Mouse (Mus musculus) heart, adult 2 months (tissue): Measurements from ENCODE around the gene N4bp2l1. TPM values are rescaled to one million over a fixed set of nuclear protein-coding genes. Genes with fewer than 3 reads are reported as not detected.
A peak's percentile ranks its signal among the peaks of the same experiment; 100 is the strongest.

ENCODE experiments used
- DNase-seq, 2 experiments: peaks; one replicate each; pipeline ENCODE4 v3.0.0; 2021
- H3K27ac ChIP-seq: fragments of 200-600 bp; 2 replicates; pipeline ENCODE4 v1.8.1; 2022
- H3K27me3 ChIP-seq: fragments of 200-500 bp; 2 replicates; pipeline ENCODE4 v1.6.1; 2012; ENCODE audit warnings: mild to moderate bottlenecking, low read length, inconsistent platforms, mixed read lengths; ENCODE audit not compliant: control insufficient read depth, insufficient read depth
- H3K36me3 ChIP-seq: fragments of 200-500 bp; 2 replicates; pipeline ENCODE4 v1.6.1; 2012; ENCODE audit warnings: low read length, inconsistent platforms; ENCODE audit not compliant: control insufficient read depth, insufficient read depth
- H3K4me1 ChIP-seq: fragments of 200-500 bp; 2 replicates; pipeline ENCODE4 v1.6.1; 2011; ENCODE audit warnings: low read length; ENCODE audit not compliant: control insufficient read depth, insufficient read depth
- H3K4me3 ChIP-seq: fragments of 200-600 bp; 2 replicates; pipeline ENCODE4 v1.8.1; 2022
- H3K79me2 ChIP-seq: fragments of 200-500 bp; replicated peaks from 2 replicates; pipeline ENCODE4 v1.6.1; 2012; ENCODE audit warnings: mild to moderate bottlenecking, inconsistent platforms, low read length, moderate library complexity, mixed read lengths; ENCODE audit not compliant: control insufficient read depth, insufficient read depth
- H3K9ac ChIP-seq: fragments of 200-500 bp; 2 replicates; pipeline ENCODE4 v1.6.1; 2012; ENCODE audit warnings: low read depth, mild to moderate bottlenecking, control low read depth, inconsistent platforms, low read length, mixed read lengths
- CTCF ChIP-seq: fragments of 200-600 bp; IDR thresholded peaks from 2 replicates; pipeline ENCODE4 v1.8.1; 2022; ENCODE audit warnings: antibody characterized with exemption, mild to moderate bottlenecking, moderate library complexity
- EP300 ChIP-seq: fragments of 200-500 bp; IDR thresholded peaks from 2 replicates; pipeline ENCODE4 v1.6.1; 2011; ENCODE audit warnings: low read depth, low read length, control low read depth; ENCODE audit not compliant: insufficient read depth
- POLR2A ChIP-seq: fragments of 200-500 bp; IDR thresholded peaks from 2 replicates; pipeline ENCODE4 v1.6.1; 2011; ENCODE audit warnings: mild to moderate bottlenecking, low read depth, low read length, control low read depth; ENCODE audit not compliant: insufficient read depth
- WGBS: fragments of 180-500 bp; shearing (Covaris S2); methylation state at CpG from one replicate; pipeline ENCODE4 v1.1.7; 2018; 5-methylcytosine and 5-hydroxymethylcytosine counted together
- intact Hi-C: fragments of 180-260 bp; cut with DNase I; formaldehyde crosslinking; loops from one replicate; pipeline ENCODE4 v1.15.1; 2025
- polyA plus RNA-seq: library from polyadenylated mRNA; depleted of rRNA; stranded (reverse); fragments of >200 nt; gene quantifications from 2 replicates; pipeline ENCODE4 v1.2.3, GENCODE M21; 2012
- total RNA-seq, 2 experiments: library from RNA; stranded (reverse); gene quantifications; 2 replicates each; pipeline ENCODE4 v1.2.3; 2021

Gene N4bp2l1
- total and polyA plus RNA-seq, 3 experiments, result 2.5 to 4.7 (median 3.1) TPM

DNA sequence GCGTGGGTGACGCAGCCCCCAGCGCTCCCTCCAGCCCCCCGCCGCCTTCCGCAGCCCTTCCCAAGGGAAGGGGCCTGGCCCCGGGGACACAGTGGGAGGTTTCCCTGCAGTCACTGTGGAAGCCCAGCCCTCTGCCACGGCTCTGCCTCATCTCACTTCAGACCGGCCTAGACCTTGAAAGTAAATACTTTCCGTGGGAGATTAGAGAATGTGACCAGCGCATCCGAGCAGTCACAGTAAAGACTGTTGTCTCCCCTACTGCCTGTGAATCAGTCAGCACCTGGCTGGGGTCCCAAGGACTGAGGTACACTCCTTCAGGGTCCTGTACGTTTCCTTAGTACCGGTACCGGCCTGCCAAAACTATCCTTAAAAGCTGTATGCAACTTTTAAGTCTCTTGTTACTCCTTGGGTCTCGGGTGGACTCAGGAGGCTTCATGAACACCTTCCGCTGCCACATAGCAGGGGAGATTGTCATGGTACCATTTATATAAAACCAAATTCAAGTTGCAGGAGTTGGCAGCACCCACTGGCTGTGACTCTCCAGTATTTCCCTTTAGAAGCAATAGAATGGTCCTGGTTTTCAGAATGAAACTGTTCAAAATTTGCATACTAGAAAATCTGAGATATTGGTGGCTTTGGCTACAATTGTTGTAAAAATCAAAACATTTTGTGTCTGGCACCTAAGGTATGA, 2.2 kb downstream of the N4bp2l1 start:
- DNase-seq, result no peak
- Histone ChIP-seq H3K79me2 (no peaks in the 10 kb centered on the region), H3K9ac (peak overlapping the region; percentile 40), H3K36me3 (no peaks in the 10 kb centered on the region), H3K4me3 (peak overlapping the region; percentile 68), H3K27ac (peak overlapping the region; percentile 70), H3K4me1 (no peaks in the 10 kb centered on the region; the same call in 1 of the 2 replicates), H3K27me3 (no peaks in the 10 kb centered on the region)
- WGBS, result 12% methylated on average over 17 of the region's 17 CpGs
- intact Hi-C loops, result loop anchor here (5.0 kb wide), 1 partner anchor 72 kb away; the partner anchor contains the start of gene Brca2
- TF ChIP-seq POLR2A (no peak), CTCF (no peak), EP300 (no peak)

- no peak for TF ChIP-seq EP300
- no peak for TF ChIP-seq CTCF
- no peak for TF ChIP-seq POLR2A
- H3K36me3 ChIP-seq, result no peaks in the 10 kb centered on the region
- peak overlapping the region; percentile 70 for H3K27ac ChIP-seq
- H3K4me3 ChIP-seq, result peak overlapping the region; percentile 68
- peak; percentile 74 to 80 for DNase-seq
- no peaks in the 10 kb centered on the region; the same call in 1 of the 2 replicates for H3K4me1 ChIP-seq
- WGBS, result under 1% methylated on average over 98 of the region's 102 CpGs
- no peaks in the 10 kb centered on the region for H3K27me3 ChIP-seq
- H3K9ac ChIP-seq, result peak overlapping the region; percentile 80
- H3K79me2 ChIP-seq, result no peaks in the 10 kb centered on the region
- intact Hi-C loops, result loop anchor here (5.0 kb wide), 1 partner anchor 72 kb away; the partner anchor contains the start of gene Brca2
These were observed 3.0 kb downstream of the N4bp2l1 start for GRCm38 (mm10) chr5:150593756-150594648.

DNA sequence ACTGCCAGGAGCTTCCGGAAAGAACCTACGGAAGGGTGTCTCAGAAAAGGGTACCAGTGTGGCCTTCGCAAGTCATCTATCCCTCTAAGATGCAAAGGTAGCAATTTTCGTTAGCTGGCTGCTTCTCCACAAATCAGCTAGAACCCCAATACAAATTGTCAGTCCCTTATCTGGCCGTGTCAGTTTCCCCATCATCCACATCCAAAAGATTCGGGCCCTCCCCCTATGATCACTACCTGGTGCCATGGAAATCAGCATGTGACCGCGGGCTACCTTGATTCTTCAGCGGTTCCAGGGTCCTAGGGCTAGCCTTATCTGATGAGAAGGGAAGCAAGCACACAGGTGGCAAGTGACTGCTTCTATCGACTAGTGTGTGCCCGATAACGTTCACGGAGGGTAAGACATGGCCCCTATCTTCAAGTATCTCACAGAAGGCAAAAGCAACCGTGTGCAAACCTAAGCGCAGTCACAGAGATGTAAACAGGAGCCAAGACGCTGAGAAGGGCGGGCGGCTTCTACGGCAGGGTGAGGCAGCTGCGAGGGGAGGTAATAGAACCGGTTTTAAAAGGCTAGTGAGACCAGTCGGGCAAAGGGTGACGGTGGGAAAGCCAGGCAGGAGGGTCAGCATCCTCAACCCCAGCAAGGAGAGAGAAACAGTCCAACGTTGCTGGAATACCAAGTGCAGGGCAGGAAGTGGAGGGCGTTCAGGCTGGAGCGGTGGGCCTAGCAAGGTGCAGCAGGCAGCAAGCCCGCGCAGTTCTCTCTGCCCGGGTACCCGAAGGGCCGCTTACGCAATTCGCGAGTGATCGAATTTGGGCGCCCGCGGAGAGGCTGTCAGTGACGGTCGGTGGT, 3.9 kb downstream of the N4bp2l1 start:
- peak overlapping the region; percentile 68 for H3K4me3 ChIP-seq
- 29% methylated on average over 34 of the region's 40 CpGs for WGBS
- H3K36me3 ChIP-seq, result no peaks in the 10 kb centered on the region
- intact Hi-C loops, result loop anchor here (5.0 kb wide), 1 partner anchor 71 kb away; the partner anchor contains the start of gene Brca2
- no peaks in the 10 kb centered on the region for H3K79me2 ChIP-seq
- no peak overlapping the region; the same call in 1 of the 2 replicates for H3K27ac ChIP-seq
- DNase-seq, result peak; percentile 55 to 56
- H3K9ac ChIP-seq, result peak overlapping the region; percentile 80
- H3K27me3 ChIP-seq, result no peaks in the 10 kb centered on the region
- no peaks in the 10 kb centered on the region; the same call in 1 of the 2 replicates for H3K4me1 ChIP-seq
- TF ChIP-seq POLR2A, result no peak
- no peak for TF ChIP-seq EP300
- no peak for TF ChIP-seq CTCF

GRCm38 (mm10) chr5:150592186-150592903, 4.6 kb downstream of the N4bp2l1 start:
- DNase-seq, result peak in 1 of 2 experiments; percentile 14
- WGBS, result 80% methylated on average over 13 of the region's 13 CpGs
- Histone ChIP-seq H3K79me2 (no peaks in the 10 kb centered on the region), H3K4me3 (no peak overlapping the region), H3K36me3 (no peaks in the 10 kb centered on the region), H3K27me3 (no peaks in the 10 kb centered on the region), H3K9ac (no peak overlapping the region), H3K4me1 (no peaks in the 10 kb centered on the region; the same call in 1 of the 2 replicates), H3K27ac (no peak overlapping the region)
- TF ChIP-seq EP300 (no peak), CTCF (no peak), POLR2A (no peak)
- intact Hi-C loops, result loop anchor here (5.0 kb wide), 1 partner anchor 70 kb away; the partner anchor contains the start of gene Brca2

- H3K27ac ChIP-seq, result no peak overlapping the region
- no peak overlapping the region for H3K9ac ChIP-seq
- H3K79me2 ChIP-seq, result no peaks in the 10 kb centered on the region
- intact Hi-C loops, result loop anchor here (5.0 kb wide), 1 partner anchor 68 kb away; the partner anchor contains the start of gene Brca2
- no peaks in the 10 kb centered on the region; the same call in 1 of the 2 replicates for H3K4me1 ChIP-seq
- 65% methylated on average over 2 of the region's 2 CpGs for WGBS
- no peak overlapping the region for H3K4me3 ChIP-seq
- no peak for DNase-seq
- no peaks in the 10 kb centered on the region for H3K27me3 ChIP-seq
- TF ChIP-seq POLR2A, result no peak
- TF ChIP-seq CTCF, result no peak
- no peak for TF ChIP-seq EP300
- H3K36me3 ChIP-seq, result no peaks in the 10 kb centered on the region
These were observed 7.0 kb downstream of the N4bp2l1 start for GRCm38 (mm10) chr5:150589945-150590344.
